Mouse (Mus musculus) kidney, embryonic 16.5 days (tissue): ENCODE measurements around the gene Pitpnb. TPM values are rescaled to one million over a fixed set of nuclear protein-coding genes. Genes with fewer than 3 reads are reported as not detected.

Experiments
- ATAC-seq: fragments of 200-750 bp; cut with Nextera tagmentation; 2 replicates; pipeline ENCODE4 v1.8.0; 2017; ENCODE audit warnings: moderate TSS enrichment; ENCODE audit not compliant: low FRiP score, low TSS enrichment
- H3K27ac ChIP-seq: fragments of 300-500 bp; sonication (generic); 2 replicates; pipeline ENCODE4 v1.5.1; 2014; ENCODE audit warnings: low read length
- H3K27me3 ChIP-seq: fragments of 300-500 bp; sonication (generic); 2 replicates; pipeline ENCODE4 v1.6.1; 2014; ENCODE audit warnings: low read length, control low read depth, mixed read lengths; ENCODE audit not compliant: insufficient read depth
- H3K36me3 ChIP-seq: fragments of 300-500 bp; sonication (generic); 2 replicates; pipeline ENCODE4 v1.6.1; 2014; ENCODE audit warnings: low read length, control low read depth, mixed read lengths; ENCODE audit not compliant: insufficient read depth
- H3K4me1 ChIP-seq: fragments of 300-500 bp; sonication (generic); 2 replicates; pipeline ENCODE4 v1.6.1; 2014; ENCODE audit warnings: low read length, control low read depth, mixed read lengths; ENCODE audit not compliant: insufficient read depth
- H3K4me2 ChIP-seq: fragments of 300-500 bp; sonication (generic); replicated peaks from 2 replicates; pipeline ENCODE4 v1.6.1; 2014; ENCODE audit warnings: low read depth, low read length
- H3K4me3 ChIP-seq: fragments of 300-500 bp; sonication (generic); 2 replicates; pipeline ENCODE4 v1.5.1; 2014; ENCODE audit warnings: mild to moderate bottlenecking, low read length
- H3K9ac ChIP-seq: fragments of 300-500 bp; sonication (generic); replicated peaks from 2 replicates; pipeline ENCODE4 v1.6.1; 2014; ENCODE audit warnings: low read length
- H3K9me3 ChIP-seq: fragments of 300-500 bp; sonication (generic); 2 replicates; pipeline ENCODE4 v1.6.1; 2016; ENCODE audit warnings: low read length, control low read depth
- WGBS: fragments of 180-500 bp; shearing (Covaris S2); extraction: QIAGEN DNeasy Blood & Tissue Kit; methylation state at CpG from one replicate; pipeline ENCODE4 v1.1.7; 2014; 5-methylcytosine and 5-hydroxymethylcytosine counted together
- polyA plus RNA-seq: library from polyadenylated mRNA; unstranded; fragments of >200 nt; fragmentation: Nextera tagmentation; extraction: Ambion mirVana; gene quantifications from 2 replicates; pipeline ENCODE4 v1.2.1, GENCODE M21; 2015

Pitpnb gene
- polyA plus RNA-seq, 1 experiment from 2014 or later, result 114 TPM

GRCm38 (mm10) chr5:111418202-111419120 lies 87.9 kb downstream of the Pitpnb start:
- ATAC-seq, result no peak
- Histone ChIP-seq H3K27ac (no peak overlapping the region), H3K4me1 (peaks cover 54% of the 10 kb centered on the region), H3K9ac (peak overlapping the region; percentile 77), H3K9me3 (no peaks in the 10 kb centered on the region), H3K27me3 (peaks cover 75% of the 10 kb centered on the region), H3K36me3 (no peaks in the 10 kb centered on the region), H3K4me3 (peak overlapping the region; percentile 74), H3K4me2 (peak overlapping the region; percentile 99)
- 2% methylated on average over 63 of the region's 63 CpGs for WGBS

DNA sequence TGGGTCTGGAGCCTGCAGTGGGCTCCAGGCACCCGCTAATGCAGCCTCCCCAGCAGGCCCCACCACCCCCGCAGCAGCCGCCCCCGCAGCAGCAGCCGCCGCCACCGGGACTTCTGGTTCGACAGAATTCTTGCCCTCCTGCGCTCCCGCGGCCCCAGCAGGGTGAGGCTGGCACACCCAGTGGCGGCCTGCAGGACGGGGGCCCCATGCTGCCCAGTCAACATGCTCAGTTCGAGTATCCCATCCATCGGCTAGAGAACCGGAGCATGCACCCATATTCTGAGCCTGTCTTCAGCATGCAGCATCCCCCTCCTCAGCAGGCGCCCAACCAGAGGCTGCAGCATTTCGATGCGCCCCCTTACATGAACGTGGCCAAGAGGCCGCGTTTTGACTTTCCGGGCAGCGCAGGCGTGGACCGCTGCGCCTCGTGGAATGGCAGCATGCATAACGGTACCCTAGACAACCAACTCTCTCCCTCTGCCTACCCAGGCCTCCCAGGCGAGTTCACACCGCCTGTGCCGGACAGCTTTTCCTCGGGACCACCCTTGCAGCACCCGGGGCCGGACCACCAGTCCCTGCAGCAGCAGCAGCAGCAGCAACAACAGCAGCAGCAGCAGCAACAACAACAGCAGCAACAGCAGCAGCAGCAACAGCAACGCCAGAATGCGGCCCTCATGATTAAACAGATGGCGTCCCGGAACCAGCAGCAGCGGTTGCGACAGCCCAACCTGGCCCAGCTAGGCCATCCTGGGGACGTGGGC lies 88.7 kb downstream of the Pitpnb start:
- Histone ChIP-seq H3K27me3 (peaks cover 69% of the 10 kb centered on the region), H3K9me3 (no peaks in the 10 kb centered on the region), H3K4me3 (peak overlapping the region; percentile 74), H3K4me2 (peak overlapping the region; percentile 99), H3K9ac (peak overlapping the region; percentile 77; the same call in 1 of the 2 replicates), H3K4me1 (peaks cover 59% of the 10 kb centered on the region), H3K36me3 (no peaks in the 10 kb centered on the region), H3K27ac (no peak overlapping the region)
- no peak for ATAC-seq
- 7% methylated on average over 42 of the region's 42 CpGs for WGBS

DNA sequence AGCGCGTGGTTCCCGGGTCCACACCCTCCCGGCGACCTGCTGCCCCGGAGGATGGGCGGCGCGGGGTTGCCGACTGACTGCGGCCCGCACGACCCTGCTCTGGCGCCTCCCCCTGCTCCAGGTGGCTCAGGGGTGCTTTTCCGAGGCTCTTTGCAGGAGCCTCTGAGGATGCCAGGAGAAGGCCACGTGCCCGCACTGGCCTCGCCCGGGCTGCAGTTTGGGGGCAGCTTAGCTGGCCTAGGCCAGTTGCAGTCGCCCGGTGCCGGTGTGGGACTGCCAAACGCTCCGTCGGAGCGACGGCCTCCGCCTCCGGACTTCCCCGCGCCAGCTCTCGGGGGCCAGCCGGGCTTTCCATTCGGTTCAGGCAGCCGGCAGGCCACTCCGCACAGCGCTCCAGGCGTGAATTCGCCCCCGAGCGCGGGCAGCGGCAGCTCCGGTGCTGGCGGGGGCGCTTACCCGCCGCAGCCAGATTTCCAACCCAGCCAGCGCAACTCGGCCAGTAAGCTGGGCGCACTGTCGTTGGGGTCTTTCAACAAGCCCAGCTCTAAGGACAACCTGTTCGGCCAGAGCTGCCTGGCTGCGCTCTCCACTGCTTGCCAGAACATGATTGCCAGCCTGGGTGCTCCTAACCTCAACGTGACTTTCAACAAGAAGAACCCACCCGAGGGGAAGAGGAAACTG lies 89.6 kb downstream of the Pitpnb start:
- Histone ChIP-seq H3K27ac (no peak overlapping the region), H3K9me3 (no peaks in the 10 kb centered on the region), H3K9ac (peak overlapping the region; percentile 41), H3K27me3 (peaks cover 69% of the 10 kb centered on the region), H3K4me3 (peak overlapping the region; percentile 74), H3K4me1 (peaks cover 65% of the 10 kb centered on the region), H3K36me3 (no peaks in the 10 kb centered on the region), H3K4me2 (peak overlapping the region; percentile 99)
- WGBS, result 3% methylated on average over 56 of the region's 56 CpGs
- no peak for ATAC-seq

DNA sequence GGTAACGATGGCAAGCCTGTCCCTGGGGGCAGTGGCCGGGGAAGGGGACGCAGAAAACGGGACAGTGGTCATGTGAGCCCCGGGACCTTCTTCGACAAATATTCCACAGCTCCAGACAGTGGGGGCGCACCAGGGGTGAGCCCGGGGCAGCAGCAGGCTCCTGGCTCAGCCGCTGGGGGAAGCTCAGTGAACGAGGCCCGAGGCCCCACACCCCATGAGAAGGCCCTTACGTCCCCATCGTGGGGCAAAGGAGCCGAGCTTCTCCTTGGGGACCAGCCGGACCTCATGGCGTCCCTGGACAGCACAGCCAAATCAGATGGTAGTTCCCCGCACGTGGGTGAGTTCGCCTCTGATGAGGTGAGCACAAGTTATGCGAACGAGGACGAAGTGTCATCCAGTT lies 90.3 kb downstream of the Pitpnb start:
- WGBS, result 61% methylated on average over 22 of the region's 22 CpGs
- ATAC-seq, result no peak
- peaks cover 67% of the 10 kb centered on the region for H3K4me1 ChIP-seq
- peak overlapping the region; percentile 74 for H3K4me3 ChIP-seq
- no peak overlapping the region for H3K27ac ChIP-seq
- no peaks in the 10 kb centered on the region for H3K9me3 ChIP-seq
- H3K9ac ChIP-seq, result peak overlapping the region; percentile 41
- peaks cover 71% of the 10 kb centered on the region for H3K27me3 ChIP-seq
- peak overlapping the region; percentile 99 for H3K4me2 ChIP-seq
- H3K36me3 ChIP-seq, result no peaks in the 10 kb centered on the region

DNA sequence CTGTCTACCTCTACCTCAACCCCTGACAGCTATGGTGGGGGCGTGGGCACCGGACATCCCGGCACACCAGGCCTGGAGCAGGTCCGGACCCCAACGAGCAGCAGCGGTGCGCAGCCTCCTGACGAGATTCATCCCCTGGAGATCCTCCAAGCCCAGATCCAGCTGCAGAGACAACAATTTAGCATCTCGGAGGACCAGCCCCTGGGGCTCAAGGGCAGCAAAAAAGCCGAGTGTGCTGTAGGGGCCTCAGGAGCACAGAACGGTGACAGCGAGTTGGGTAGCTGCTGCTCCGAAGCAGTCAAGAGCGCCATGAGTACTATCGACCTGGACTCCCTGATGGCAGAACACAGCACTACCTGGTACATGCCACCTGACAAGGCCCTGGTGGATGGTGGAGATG lies 90.9 kb downstream of the Pitpnb start:
- H3K36me3 ChIP-seq, result no peaks in the 10 kb centered on the region
- peaks cover 61% of the 10 kb centered on the region for H3K4me1 ChIP-seq
- 0 out of 2 replicates have a peak overlapping the region, but pooled peaks have one; percentile 11 for H3K4me3 ChIP-seq
- H3K27ac ChIP-seq, result no peak overlapping the region
- 66% methylated on average over 15 of the region's 15 CpGs for WGBS
- H3K9me3 ChIP-seq, result no peaks in the 10 kb centered on the region
- peaks cover 74% of the 10 kb centered on the region for H3K27me3 ChIP-seq
- no peak overlapping the region for H3K9ac ChIP-seq
- peak overlapping the region; percentile 32; the same call in 1 of the 2 replicates for H3K4me2 ChIP-seq
- no peak for ATAC-seq

DNA sequence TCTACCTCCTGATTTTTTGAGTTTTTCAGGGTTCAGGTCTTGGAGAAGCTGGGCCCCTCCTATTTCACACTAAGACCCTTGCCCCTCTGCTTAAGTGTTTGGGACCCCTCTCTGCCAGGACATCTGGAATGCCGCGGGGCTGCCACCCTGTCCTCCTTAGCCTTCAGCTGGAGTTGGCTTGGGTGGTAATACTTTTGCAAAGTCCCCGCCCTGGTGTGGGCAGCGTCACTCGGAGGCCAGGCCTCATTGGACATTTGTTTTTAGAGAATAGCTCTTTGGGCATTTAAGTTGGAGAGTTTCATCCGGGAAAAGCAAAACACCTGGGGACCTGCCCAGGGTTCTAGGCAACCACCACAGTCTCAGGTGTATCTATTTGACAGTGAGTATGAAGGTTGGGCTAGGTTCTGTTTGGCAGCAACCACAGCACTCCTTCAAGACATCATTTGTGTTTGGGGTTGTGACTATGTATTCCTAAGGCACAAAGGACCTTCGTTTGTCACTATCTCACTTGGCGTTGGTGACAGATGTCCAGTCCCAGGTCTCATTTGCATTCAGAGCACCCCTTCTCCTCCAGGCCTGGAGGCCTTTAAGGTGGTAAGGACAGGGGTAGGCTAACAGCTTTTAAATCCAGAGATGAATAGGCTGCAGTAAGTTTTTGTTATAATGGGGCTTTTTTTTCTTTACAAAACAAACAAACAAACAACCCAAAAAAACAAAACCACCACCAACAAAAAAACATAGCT lies 91.7 kb downstream of the Pitpnb start:
- H3K27me3 ChIP-seq, result peaks cover 72% of the 10 kb centered on the region
- peaks cover 59% of the 10 kb centered on the region for H3K4me1 ChIP-seq
- peak overlapping the region; percentile 32 for H3K4me2 ChIP-seq
- no peaks in the 10 kb centered on the region for H3K9me3 ChIP-seq
- no peak overlapping the region for H3K27ac ChIP-seq
- no peak overlapping the region for H3K4me3 ChIP-seq
- no peaks in the 10 kb centered on the region for H3K36me3 ChIP-seq
- H3K9ac ChIP-seq, result 0 out of 2 replicates have a peak overlapping the region, but pooled peaks have one; percentile 9
- no peak for ATAC-seq
- WGBS, result 79% methylated on average over 8 of the region's 8 CpGs

GRCm38 (mm10) chr5:111423011-111423410 lies 92.4 kb downstream of the Pitpnb start:
- H3K9ac ChIP-seq, result no peak overlapping the region
- H3K27ac ChIP-seq, result no peak overlapping the region
- peak overlapping the region; percentile 26; the same call in 1 of the 2 replicates for H3K4me2 ChIP-seq
- peaks cover 72% of the 10 kb centered on the region for H3K27me3 ChIP-seq
- H3K4me3 ChIP-seq, result peak overlapping the region; percentile 13
- ATAC-seq, result no peak
- WGBS, result 81% methylated on average over 10 of the region's 10 CpGs
- H3K4me1 ChIP-seq, result peaks cover 53% of the 10 kb centered on the region
- H3K36me3 ChIP-seq, result no peaks in the 10 kb centered on the region
- H3K9me3 ChIP-seq, result no peaks in the 10 kb centered on the region

DNA sequence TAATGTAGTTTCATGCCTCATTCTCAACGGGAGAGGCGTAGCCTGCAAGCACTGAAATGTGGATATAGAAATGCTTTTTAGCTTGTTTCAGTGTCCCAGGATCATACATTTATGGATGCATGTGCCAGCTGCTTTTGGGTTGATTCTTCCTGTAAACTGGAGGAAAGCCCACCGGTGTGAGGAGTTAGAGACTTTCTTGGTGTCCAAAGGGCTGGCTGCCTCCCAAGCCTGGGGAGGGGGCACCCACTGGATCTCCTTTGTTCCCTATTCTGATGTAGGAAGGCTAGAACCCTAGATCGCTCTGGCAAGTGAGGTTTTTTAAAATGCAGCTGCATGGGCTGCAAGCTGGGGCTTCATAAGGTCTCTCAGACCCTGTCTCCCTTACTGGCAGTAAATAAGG lies 93.1 kb downstream of the Pitpnb start:
- Histone ChIP-seq H3K27me3 (peaks cover 74% of the 10 kb centered on the region), H3K4me3 (no peak overlapping the region), H3K9me3 (no peaks in the 10 kb centered on the region), H3K4me2 (peak overlapping the region; percentile 26; the same call in 1 of the 2 replicates), H3K4me1 (peaks cover 47% of the 10 kb centered on the region), H3K9ac (no peak overlapping the region), H3K27ac (no peak overlapping the region), H3K36me3 (no peaks in the 10 kb centered on the region)
- ATAC-seq, result no peak
- 67% methylated on average over 4 of the region's 4 CpGs for WGBS

DNA sequence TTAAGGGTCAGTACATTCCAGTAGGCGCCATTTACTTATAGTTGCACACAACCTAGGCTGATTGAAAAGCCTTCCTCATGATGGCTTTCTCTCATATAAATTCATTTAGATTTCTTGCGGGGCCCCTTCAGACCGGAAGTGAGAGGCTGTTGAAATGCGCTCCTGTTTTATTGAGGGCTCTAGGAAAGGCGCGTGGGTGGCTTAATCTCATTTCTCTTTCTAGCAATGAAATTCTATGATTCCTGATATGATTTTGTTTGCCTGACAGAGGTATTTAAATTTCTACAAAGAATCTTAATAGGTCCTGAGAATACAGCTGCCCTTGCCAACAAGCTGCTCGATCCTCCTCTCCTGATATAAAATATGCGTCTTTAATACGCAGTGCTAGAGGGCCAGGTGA lies 95.2 kb downstream of the Pitpnb start:
- no peak overlapping the region for H3K27ac ChIP-seq
- no peak overlapping the region for H3K4me2 ChIP-seq
- H3K27me3 ChIP-seq, result peaks cover 53% of the 10 kb centered on the region
- no peak overlapping the region for H3K4me3 ChIP-seq
- WGBS, result 81% methylated on average over 9 of the region's 9 CpGs
- H3K4me1 ChIP-seq, result peaks cover 29% of the 10 kb centered on the region
- H3K9ac ChIP-seq, result no peak overlapping the region
- H3K9me3 ChIP-seq, result no peaks in the 10 kb centered on the region
- no peaks in the 10 kb centered on the region for H3K36me3 ChIP-seq
- no peak for ATAC-seq
